Mouse (Mus musculus) forebrain, embryonic 15.5 days (tissue): ENCODE results near the gene Krtap28-10. TPM values are rescaled to one million over a fixed set of nuclear protein-coding genes. Genes with fewer than 3 reads are reported as not detected.
"Not testable (repeated sequence)": the region's sequence is repeated elsewhere in the genome, so short reads cannot be mapped to it uniquely, and the experiment has no call there.

ENCODE experiments used
- ATAC-seq: fragments of 200-750 bp; cut with Nextera tagmentation; replicated peaks from 2 replicates; pipeline ENCODE4 v1.8.0; 2017; ENCODE audit warnings: mild to moderate bottlenecking, moderate TSS enrichment, moderate library complexity
- H3K27ac ChIP-seq: fragments of 300-500 bp; sonication (generic); replicated peaks from 2 replicates; pipeline ENCODE4 v1.5.1; 2015; ENCODE audit warnings: mild to moderate bottlenecking, inconsistent platforms
- H3K27me3 ChIP-seq: fragments of 300-500 bp; sonication (generic); 2 replicates; pipeline ENCODE4 v1.6.1; 2015; ENCODE audit warnings: inconsistent platforms
- H3K36me3 ChIP-seq: fragments of 300-500 bp; sonication (generic); 2 replicates; pipeline ENCODE4 v1.6.1; 2015; ENCODE audit warnings: mild to moderate bottlenecking, inconsistent platforms
- H3K4me1 ChIP-seq: fragments of 300-500 bp; sonication (generic); 2 replicates; pipeline ENCODE4 v1.6.1; 2015; ENCODE audit warnings: inconsistent platforms
- H3K4me2 ChIP-seq: fragments of 300-500 bp; sonication (generic); replicated peaks from 2 replicates; pipeline ENCODE4 v1.6.1; 2015; ENCODE audit warnings: mild to moderate bottlenecking, inconsistent platforms
- H3K4me3 ChIP-seq: fragments of 300-500 bp; sonication (generic); 2 replicates; pipeline ENCODE4 v1.5.1; 2015; ENCODE audit warnings: mild to moderate bottlenecking, inconsistent platforms
- H3K9ac ChIP-seq: fragments of 300-500 bp; sonication (generic); replicated peaks from 2 replicates; pipeline ENCODE4 v1.6.1; 2015; ENCODE audit warnings: mild to moderate bottlenecking, inconsistent platforms
- H3K9me3 ChIP-seq: fragments of 300-500 bp; sonication (generic); 2 replicates; pipeline ENCODE4 v1.6.1; 2016; ENCODE audit warnings: inconsistent platforms
- WGBS: fragments of 180-500 bp; shearing (Covaris S2); methylation state at CpG from one replicate; pipeline ENCODE4 v1.1.7; 2015; ENCODE audit warnings: mixed read lengths; 5-methylcytosine and 5-hydroxymethylcytosine counted together
- polyA plus RNA-seq: library from polyadenylated mRNA; unstranded; fragments of >200 nt; fragmentation: Nextera tagmentation; extraction: Ambion mirVana; gene quantifications from 2 replicates; pipeline ENCODE4 v1.2.1, GENCODE M21; 2015

The Krtap28-10 gene
- polyA plus RNA-seq, 1 experiment from 2014 or later = not detected

GRCm38 (mm10) chr1:83006218-83007179 is 35.8 kb downstream of the Krtap28-10 start:
- no peaks in the 10 kb centered on the region for H3K4me1 ChIP-seq
- no peaks in the 10 kb centered on the region for H3K36me3 ChIP-seq
- no peak overlapping the region for H3K4me2 ChIP-seq
- no peak overlapping the region for H3K27ac ChIP-seq
- no peak for ATAC-seq
- H3K9ac ChIP-seq = no peak overlapping the region
- 86% methylated on average over 8 of the region's 8 CpGs for WGBS
- H3K9me3 ChIP-seq = no peaks in the 10 kb centered on the region
- H3K27me3 ChIP-seq = no peaks in the 10 kb centered on the region
- H3K4me3 ChIP-seq = no peak overlapping the region

- not testable (repeated sequence) for H3K27ac ChIP-seq, H3K27me3 ChIP-seq, ATAC-seq, H3K4me2 ChIP-seq, H3K36me3 ChIP-seq, H3K4me1 ChIP-seq, H3K9me3 ChIP-seq, H3K4me3 ChIP-seq, H3K9ac ChIP-seq
- WGBS = 96% methylated on average over 9 of the region's 9 CpGs
These were observed 42.0 kb downstream of the Krtap28-10 start, which contains the start of gene Gm47959 for GRCm38 (mm10) chr1:83000306-83000705. Gm47959 (plus strand) TSS chr1:83000548.

- no peak for ATAC-seq
- H3K4me2 ChIP-seq = no peak overlapping the region
These were observed 48.3 kb downstream of the Krtap28-10 start for GRCm38 (mm10) chr1:82993947-82994346.

GRCm38 (mm10) chr1:82992093-82992492 is 50.2 kb downstream of the Krtap28-10 start:
- no peaks in the 10 kb centered on the region for H3K36me3 ChIP-seq
- ATAC-seq = no peak
- H3K4me2 ChIP-seq = no peak overlapping the region
- WGBS = 88% methylated on average over 6 of the region's 6 CpGs
- H3K27me3 ChIP-seq = no peaks in the 10 kb centered on the region
- H3K4me1 ChIP-seq = no peaks in the 10 kb centered on the region
- H3K27ac ChIP-seq = no peak overlapping the region
- no peak overlapping the region for H3K4me3 ChIP-seq
- H3K9ac ChIP-seq = no peak overlapping the region
- no peaks in the 10 kb centered on the region for H3K9me3 ChIP-seq

More at GRCm38 (mm10) chr1:82993947-82994346, 48.3 kb downstream of the Krtap28-10 start:
- no peaks in the 10 kb centered on the region for H3K4me1 ChIP-seq
- WGBS = 83% methylated on average over 3 of the region's 3 CpGs
- no peak overlapping the region for H3K4me3 ChIP-seq
- no peaks in the 10 kb centered on the region for H3K9me3 ChIP-seq
- no peaks in the 10 kb centered on the region for H3K27me3 ChIP-seq
- no peaks in the 10 kb centered on the region for H3K36me3 ChIP-seq
- H3K9ac ChIP-seq = no peak overlapping the region
- no peak overlapping the region for H3K27ac ChIP-seq

- 88% methylated on average over 3 of the region's 3 CpGs for WGBS
These were observed 50.7 kb downstream of the Krtap28-10 start for GRCm38 (mm10) chr1:82991596-82991995.

More at GRCm38 (mm10) chr1:82991596-82991995, 50.7 kb downstream of the Krtap28-10 start:
- H3K27ac ChIP-seq = no peak overlapping the region
- H3K9ac ChIP-seq = no peak overlapping the region
- H3K4me3 ChIP-seq = no peak overlapping the region
- H3K36me3 ChIP-seq = no peaks in the 10 kb centered on the region
- H3K4me1 ChIP-seq = no peaks in the 10 kb centered on the region
- no peaks in the 10 kb centered on the region for H3K9me3 ChIP-seq
- H3K4me2 ChIP-seq = no peak overlapping the region
- H3K27me3 ChIP-seq = no peaks in the 10 kb centered on the region
- ATAC-seq = no peak

Other genes with a start within 250 kb of the Krtap28-10 start
- 34.6 and 36.8 TPM in 2 replicates for gene Agfg1, start 203.0 kb downstream of the Krtap28-10 start, polyA plus RNA-seq
- not detected in 2 replicates for gene A030005L19Rik, start 129.2 kb downstream of the Krtap28-10 start, polyA plus RNA-seq
- not detected in 2 replicates for gene A030014E15Rik, start 117.6 kb downstream of the Krtap28-10 start, polyA plus RNA-seq
- gene Gm6217, start 111.1 kb downstream of the Krtap28-10 start, polyA plus RNA-seq = not detected in 2 replicates
- gene A030003K21Rik, start 99.1 kb downstream of the Krtap28-10 start, polyA plus RNA-seq = not detected in 2 replicates
- not detected in 2 replicates for gene Gm7544, start 86.5 kb downstream of the Krtap28-10 start, polyA plus RNA-seq
- gene Gm47955, start 82.2 kb downstream of the Krtap28-10 start, polyA plus RNA-seq = not detected in 2 replicates
- not detected in 2 replicates for gene Gm47959, start 41.9 kb downstream of the Krtap28-10 start, polyA plus RNA-seq
- 0.55 and 0.81 TPM in 2 replicates for gene Slc19a3, start 4.0 kb downstream of the Krtap28-10 start, polyA plus RNA-seq
- not detected in 2 replicates for gene Gm47969, start 2.5 kb upstream of the Krtap28-10 start, polyA plus RNA-seq
- gene A030005K14Rik, start 16.9 kb upstream of the Krtap28-10 start, polyA plus RNA-seq = not detected in 2 replicates
- gene Krtap28-13, start 18.4 kb upstream of the Krtap28-10 start, polyA plus RNA-seq = not detected in 2 replicates
- gene Ccl20, start 74.3 kb upstream of the Krtap28-10 start, polyA plus RNA-seq = not detected in 2 replicates
- 0.36 and 1.2 TPM in 2 replicates for gene Daw1, start 117.3 kb upstream of the Krtap28-10 start, polyA plus RNA-seq